Mouse (Mus musculus): ENCODE measurements around the gene AC141477.1.

Gene AC141477.1

DNA sequence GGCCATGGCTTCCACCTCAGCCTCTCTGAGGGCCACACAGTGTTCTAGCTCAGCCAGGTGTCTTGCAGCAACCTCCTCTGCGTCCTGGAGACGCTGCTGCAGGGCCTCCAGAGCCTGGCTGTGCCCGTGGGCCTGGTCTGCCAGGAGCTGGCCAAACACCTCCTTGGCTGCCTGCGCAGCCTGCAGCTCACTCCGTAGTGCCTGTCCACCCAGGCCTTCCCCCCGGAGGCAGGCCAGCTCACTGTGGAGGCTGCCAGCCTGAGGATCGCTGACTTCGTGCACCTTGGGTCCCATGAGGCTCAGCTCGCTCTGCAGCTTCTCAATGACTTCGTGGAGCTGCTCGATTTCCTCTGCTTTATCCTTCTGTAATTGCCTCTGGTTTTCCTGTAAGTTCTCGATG lies 47.6 kb downstream of the AC141477.1 start:
- no peak for DNase-seq

- peak in 1 of 2 experiments; percentile 62 for DNase-seq
Observed at GRCm38 (mm10) chr10:76391786-76392185, 48.5 kb downstream of the AC141477.1 start.

- DNase-seq: no peak
Observed at GRCm38 (mm10) chr10:76391166-76391565, 49.1 kb downstream of the AC141477.1 start.
